ENCODE assay signal across 7 mouse cellular contexts in the genomic region with DNA sequence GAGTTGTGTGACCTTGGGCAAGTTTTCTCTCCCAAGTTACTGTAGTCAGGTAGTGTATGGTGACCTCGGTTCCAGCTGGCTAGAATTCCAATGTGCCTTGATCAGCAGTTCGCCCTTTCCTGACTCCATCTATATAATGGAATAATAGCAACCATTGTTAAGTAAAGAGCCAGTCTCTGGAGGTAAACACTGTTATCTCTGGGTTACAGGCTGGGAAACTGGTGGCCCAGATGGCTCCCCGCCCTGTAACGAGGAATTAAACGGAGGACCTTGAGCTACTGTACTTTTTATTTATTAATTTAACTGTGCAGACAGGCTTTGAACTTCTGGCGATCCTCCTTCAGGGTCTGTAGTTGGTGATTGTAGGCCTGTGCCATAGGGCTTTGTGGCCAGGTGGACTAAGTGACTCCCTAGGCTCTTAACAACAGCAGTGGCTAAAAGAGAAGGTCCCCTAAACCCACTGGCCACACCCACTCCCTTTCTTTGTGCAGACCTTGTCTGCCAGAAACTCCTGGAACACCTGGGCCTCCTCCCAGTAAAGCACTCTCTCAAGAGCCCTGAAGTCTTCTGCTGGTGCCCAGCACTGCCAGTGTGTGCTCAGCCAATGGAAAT. TPM values are rescaled to one million over a fixed set of nuclear protein-coding genes. Genes with fewer than 3 reads are reported as not detected.
DNase-seq lines count a peak whose midpoint lies in the region; ATAC-seq and TF ChIP-seq lines count a peak whose summit lies in the region.

No protein-coding gene starts in this region.

- WGBS in forebrain, embryonic 13.5 days = 44% methylated on average over 6 of the region's 6 CpGs
- WGBS in kidney, postnatal 0 days = 39% methylated on average over 6 of the region's 6 CpGs
- WGBS in midbrain, embryonic 10.5 days = 42% methylated on average over 6 of the region's 6 CpGs

- intact Hi-C loops in left cerebral cortex, postnatal 36 days (cut with DNase I) = loop anchor here (2.0 to 10.0 kb wide), 3 partner anchors 82 to 320 kb away; no protein-coding TSS in a partner anchor

- H3K9me3 ChIP-seq in E14TG2a.4 (ENCODE audit: low read length) = no peaks in the 10 kb centered on the region
- peaks cover 5% of the 10 kb centered on the region for H3K9me3 ChIP-seq in G1E (replicated peaks)
- H3K9me3 ChIP-seq in forebrain, embryonic 13.5 days (replicated peaks) = no peaks in the 10 kb centered on the region
- H3K9me3 ChIP-seq in kidney, postnatal 0 days (replicated peaks; ENCODE audit: low read length) = no peaks in the 10 kb centered on the region
- peaks cover 7% of the 10 kb centered on the region; the same call in 1 of the 2 replicates for H3K9me3 ChIP-seq in midbrain, embryonic 10.5 days (replicated peaks)

- peak overlapping the region; percentile 90 for H3K4me2 ChIP-seq in forebrain, embryonic 13.5 days
- H3K4me2 ChIP-seq in kidney, postnatal 0 days (ENCODE audit: low read length) = peak overlapping the region; percentile 91

- 0 out of 2 replicates have a peak overlapping the region, but pooled peaks have one; percentile 90 for H3K27ac ChIP-seq in forebrain, embryonic 13.5 days
- H3K27ac ChIP-seq in kidney, postnatal 0 days = peak overlapping the region; percentile 97
- H3K27ac ChIP-seq in midbrain, embryonic 10.5 days (replicated peaks) = peak overlapping the region; percentile 98

- H3K9ac ChIP-seq in forebrain, embryonic 13.5 days = peak overlapping the region; percentile 90
- peak overlapping the region; percentile 87 for H3K9ac ChIP-seq in kidney, postnatal 0 days (ENCODE audit: low read depth, low read length)

- peak overlapping the region; percentile 89 for H3K4me3 ChIP-seq in E14TG2a.4 (replicated peaks; ENCODE audit: low read length)
- H3K4me3 ChIP-seq in G1E (ENCODE audit: low read depth, low read length) = peak overlapping the region; percentile 80
- H3K4me3 ChIP-seq in forebrain, embryonic 13.5 days = peak overlapping the region; percentile 75
- peak overlapping the region; percentile 65 for H3K4me3 ChIP-seq in kidney, postnatal 0 days (replicated peaks; ENCODE audit: low read depth, low read length)
- H3K4me3 ChIP-seq in midbrain, embryonic 10.5 days = peak overlapping the region; percentile 90

- DNase-seq in G1E (ENCODE audit: low spot score) = peak; percentile 40
- DNase-seq in kidney, postnatal 0 days (ENCODE audit: low spot score) = peak; percentile 28
- peak; percentile 16 for DNase-seq in midbrain, embryonic 10.5 days (ENCODE audit: low spot score)
- DNase-seq in left cerebral cortex, postnatal 36 days (ENCODE audit: low spot score in 2 of 2) = no peak
- no peak for DNase-seq in urinary bladder, postnatal 10 days (ENCODE audit: low spot score)

- H3K27me3 ChIP-seq in E14TG2a.4 (ENCODE audit: insufficient read depth, low read length) (no peaks in the 10 kb centered on the region), G1E (ENCODE audit: insufficient read depth, low read length) (no peaks in the 10 kb centered on the region)
- H3K27me3 ChIP-seq in forebrain, embryonic 13.5 days = no peaks in the 10 kb centered on the region
- H3K27me3 ChIP-seq in kidney, postnatal 0 days (ENCODE audit: insufficient read depth, low read length) = no peaks in the 10 kb centered on the region
- peaks cover 7% of the 10 kb centered on the region for H3K27me3 ChIP-seq in midbrain, embryonic 10.5 days (ENCODE audit: low read depth, poor library complexity, severe bottlenecking)

- peak; percentile 42 for ATAC-seq in G1E (ENCODE audit: extremely low read depth, insufficient number of reproducible peaks, low FRiP score, poor library complexity, severe bottlenecking)
- no peak for ATAC-seq in forebrain, embryonic 13.5 days
- ATAC-seq in kidney, postnatal 0 days (replicated peaks; ENCODE audit: low FRiP score, low read depth) = no peak

- peaks cover 57% of the 10 kb centered on the region for H3K4me1 ChIP-seq in E14TG2a.4 (replicated peaks; ENCODE audit: low read depth, low read length)
- H3K4me1 ChIP-seq in G1E (ENCODE audit: insufficient read depth, low read depth, low read length) = peaks cover 67% of the 10 kb centered on the region
- peaks cover 39% of the 10 kb centered on the region for H3K4me1 ChIP-seq in forebrain, embryonic 13.5 days
- H3K4me1 ChIP-seq in kidney, postnatal 0 days (replicated peaks; ENCODE audit: insufficient read depth, low read length) = peaks cover 10% of the 10 kb centered on the region
- peaks cover 52% of the 10 kb centered on the region for H3K4me1 ChIP-seq in midbrain, embryonic 10.5 days

- TF ChIP-seq CTCF in E14TG2a.4 (conservative IDR thresholded peaks at IDR 0.05; ENCODE audit: low read length) (no peak), G1E (IDR thresholded peaks at IDR 0.05; ENCODE audit: low read depth, low read length) (no peak)
- TF ChIP-seq CTCF in kidney, postnatal 0 days (IDR thresholded peaks at IDR 0.05; ENCODE audit: low read depth) = no peak

- H3K36me3 ChIP-seq in E14TG2a.4 (ENCODE audit: insufficient read depth, low read length) (peaks cover 25% of the 10 kb centered on the region), G1E (replicated peaks) (peaks cover 22% of the 10 kb centered on the region)
- peaks cover 10% of the 10 kb centered on the region for H3K36me3 ChIP-seq in forebrain, embryonic 13.5 days (ENCODE audit: poor library complexity, severe bottlenecking)
- H3K36me3 ChIP-seq in kidney, postnatal 0 days (ENCODE audit: insufficient read depth, low read length) = no peaks in the 10 kb centered on the region
- H3K36me3 ChIP-seq in midbrain, embryonic 10.5 days = peaks cover 17% of the 10 kb centered on the region

RNA-seq across cellular contexts. Expression of a gene that starts 0.8 kb away (rescaled TPM):
- total RNA-seq in G1E (2014; fragmentation: Nextera tagmentation) (25.0 and 28.7 TPM in 2 replicates), G1E (2017) (33.6 and 41.0 TPM in 2 replicates)
- polyA plus RNA-seq in G1E (2012) = 20.2 and 68.0 TPM in 2 replicates
- 68.8 and 69.1 TPM in 2 replicates for polyA plus RNA-seq in forebrain, embryonic 13.5 days (2015; fragmentation: Nextera tagmentation; extraction: Ambion mirVana)
- 109 and 111 TPM in 2 replicates for polyA plus RNA-seq in kidney, postnatal 0 days (2015; fragmentation: Nextera tagmentation; extraction: Ambion mirVana)
- 88.1 and 89.2 TPM in 2 replicates for polyA plus RNA-seq in midbrain, embryonic 10.5 days (2016; fragmentation: Nextera tagmentation; extraction: Ambion mirVana)
- 10 to 100 TPM; 55.9 to 60.9 TPM for total RNA-seq in left cerebral cortex, postnatal 36 days (2021)

RNA-seq across cellular contexts. Expression of a gene that starts 0.9 kb away (rescaled TPM):
- total RNA-seq in G1E (2014; fragmentation: Nextera tagmentation) (5.7 and 6.9 TPM in 2 replicates), G1E (2017) (3.7 and 6.6 TPM in 2 replicates)
- polyA plus RNA-seq in G1E (2012) = 21.2 and 28.8 TPM in 2 replicates
- 4.1 and 4.2 TPM in 2 replicates for polyA plus RNA-seq in forebrain, embryonic 13.5 days (2015; fragmentation: Nextera tagmentation; extraction: Ambion mirVana)
- polyA plus RNA-seq in kidney, postnatal 0 days (2015; fragmentation: Nextera tagmentation; extraction: Ambion mirVana) = 10.0 and 12.8 TPM in 2 replicates
- 10.2 and 10.7 TPM in 2 replicates for polyA plus RNA-seq in midbrain, embryonic 10.5 days (2016; fragmentation: Nextera tagmentation; extraction: Ambion mirVana)
- total RNA-seq in left cerebral cortex, postnatal 36 days (2021) = 10 to 100 TPM; 21.5 to 27.9 TPM

Comparison
In these comparisons a context has a peak if more than half of its experiments do, and no peak if none do; other contexts are left out.
1. DNase-seq: peak in G1E (single experiment), kidney, postnatal 0 days (single experiment) and midbrain, embryonic 10.5 days (single experiment); none in left cerebral cortex, postnatal 36 days (0 of 2) and urinary bladder, postnatal 10 days (single experiment).
2. Peak in every context shown above with its lines, with median percentiles within 50 percentile points of each other: H3K4me3 ChIP-seq and H3K27ac ChIP-seq.